Mouse (Mus musculus): ENCODE measurements around the gene Mcm7.

- no peak for TF ChIP-seq POLR2A (IDR thresholded peaks at IDR 0.05; ENCODE audit: control insufficient read depth, low read depth, low read length)
- no peak for TF ChIP-seq CTCF (IDR thresholded peaks at IDR 0.05; ENCODE audit: control insufficient read depth, insufficient read depth, insufficient replicate concordance, low read depth, low read length)
Measured at GRCm38 (mm10) chr5:138199576-138199975, 27.4 kb upstream of the Mcm7 start.

Data from testis, adult 2 months (tissue).